Mouse (Mus musculus) MEL (cell line): Measurements from ENCODE around the gene Spice1. TPM values are rescaled to one million over a fixed set of nuclear protein-coding genes. Genes with fewer than 3 reads are reported as not detected.

ENCODE experiments used
- DNase-seq: peaks from one replicate; pipeline ENCODE4 v3.0.0; 2011; ENCODE audit warnings: low read depth, low spot score
- H3K27ac ChIP-seq: 2 replicates; pipeline ENCODE4 v1.5.1; 2012; ENCODE audit warnings: low read depth, mild to moderate bottlenecking, control low read depth, low read length, moderate library complexity; ENCODE audit not compliant: control insufficient read depth
- H3K27me3 ChIP-seq, 2 experiments: fragments of 150-350 bp in 1 of 2; sonication (generic) in 1 of 2; 2 replicates each; pipeline ENCODE4 v1.6.1; 2012; ENCODE audit warnings: low read length in 2 of 2, mild to moderate bottlenecking in 2 of 2, improper control_type of control experiment in 1 of 2, moderate library complexity in 1 of 2; ENCODE audit not compliant: insufficient read depth in 2 of 2, control insufficient read depth in 1 of 2
- H3K36me3 ChIP-seq, 2 experiments: 2 replicates each; pipeline ENCODE4 v1.6.1; 2012 to 2014; ENCODE audit warnings: low read length in 2 of 2, improper control_type of control experiment in 1 of 2, inconsistent platforms in 1 of 2, mild to moderate bottlenecking in 1 of 2; ENCODE audit not compliant: insufficient read depth in 2 of 2, control insufficient read depth in 1 of 2
- H3K4me1 ChIP-seq, 2 experiments: fragments of 150-350 bp in 1 of 2; sonication (generic) in 1 of 2; 2 replicates each; pipeline ENCODE4 v1.6.1; 2012; ENCODE audit warnings: low read length in 2 of 2, improper control_type of control experiment in 1 of 2, mild to moderate bottlenecking in 1 of 2; ENCODE audit not compliant: insufficient read depth in 2 of 2, control insufficient read depth in 1 of 2
- H3K4me3 ChIP-seq, 2 experiments: fragments of 150-350 bp in 1 of 2; sonication (generic) in 1 of 2; 2 replicates each; pipeline ENCODE4 v1.5.1; 2012; ENCODE audit warnings: low read depth in 2 of 2, low read length in 2 of 2, mild to moderate bottlenecking in 2 of 2, moderate library complexity in 2 of 2, control low read depth in 1 of 2, improper control_type of control experiment in 1 of 2; ENCODE audit not compliant: control insufficient read depth in 1 of 2, insufficient read depth in 1 of 2
- H3K79me2 ChIP-seq: 2 replicates; pipeline ENCODE4 v1.6.1; 2012; ENCODE audit warnings: mild to moderate bottlenecking, low read length, moderate library complexity; ENCODE audit not compliant: control insufficient read depth, poor library complexity, insufficient read depth
- H3K9ac ChIP-seq: 2 replicates; pipeline ENCODE4 v1.6.1; 2012; ENCODE audit warnings: low read depth, mild to moderate bottlenecking, control low read depth, low read length, moderate library complexity; ENCODE audit not compliant: control insufficient read depth, poor library complexity, severe bottlenecking
- H3K9me3 ChIP-seq: fragments of 150-350 bp; sonication (generic); replicated peaks from 2 replicates; pipeline ENCODE4 v1.6.1; 2012; ENCODE audit warnings: mild to moderate bottlenecking, low read length, improper control_type of control experiment, moderate library complexity; ENCODE audit not compliant: insufficient read depth
- CHD1 ChIP-seq: IDR thresholded peaks from 2 replicates; pipeline ENCODE4 v1.6.1; 2012; ENCODE audit warnings: low read depth, mild to moderate bottlenecking, inconsistent platforms, low read length, improper control_type of control experiment
- CHD2 ChIP-seq: IDR thresholded peaks from 2 replicates; pipeline ENCODE4 v1.6.1; 2011; ENCODE audit warnings: low read length, improper control_type of control experiment
- CTCF ChIP-seq, 3 experiments: IDR thresholded peaks in 2 of 3; conservative IDR thresholded peaks in 1 of 3; 2 replicates each; pipeline ENCODE4 v1.5.1; 2011 to 2012; ENCODE audit warnings: low read length in 3 of 3, low read depth in 2 of 3, mild to moderate bottlenecking in 2 of 3, improper control_type of control experiment in 1 of 3, inconsistent platforms in 1 of 3, mixed read lengths in 1 of 3, moderate library complexity in 1 of 3; ENCODE audit not compliant: control insufficient read depth in 1 of 3, insufficient read depth in 1 of 3, poor library complexity in 1 of 3, severe bottlenecking in 1 of 3
- E2F4 ChIP-seq: IDR thresholded peaks from 2 replicates; pipeline ENCODE4 v1.6.1; 2011; ENCODE audit warnings: low read depth, low read length, improper control_type of control experiment, borderline replicate concordance
- ELF1 ChIP-seq: IDR thresholded peaks from 2 replicates; pipeline ENCODE4 v1.6.1; 2014; ENCODE audit warnings: low read depth, mild to moderate bottlenecking, inconsistent platforms, low read length, improper control_type of control experiment, moderate library complexity
- EP300 ChIP-seq, 2 experiments: IDR thresholded peaks; 2 replicates each; pipeline ENCODE4 v1.6.1; 2011; ENCODE audit warnings: improper control_type of control experiment in 2 of 2, low read length in 2 of 2, low read depth in 1 of 2, mild to moderate bottlenecking in 1 of 2
- ETS1 ChIP-seq: IDR thresholded peaks from 2 replicates; pipeline ENCODE4 v1.6.1; 2012; ENCODE audit warnings: low read depth, mild to moderate bottlenecking, inconsistent platforms, low read length, improper control_type of control experiment, moderate library complexity
- GATA1 ChIP-seq: IDR thresholded peaks from 2 replicates; pipeline ENCODE4 v1.6.1; 2011; ENCODE audit warnings: low read depth, low read length, improper control_type of control experiment
- HCFC1 ChIP-seq: IDR thresholded peaks from 2 replicates; pipeline ENCODE4 v1.6.1; 2012; ENCODE audit warnings: low read depth, mild to moderate bottlenecking, inconsistent platforms, low read length, improper control_type of control experiment, moderate library complexity
- KAT2A ChIP-seq: conservative IDR thresholded peaks from 2 replicates; pipeline ENCODE4 v1.6.1; 2012; ENCODE audit warnings: low read depth, low read length, improper control_type of control experiment, inconsistent platforms
- MAFK ChIP-seq: IDR thresholded peaks from 2 replicates; pipeline ENCODE4 v1.6.1; 2011; ENCODE audit warnings: low read depth, mild to moderate bottlenecking, low read length, improper control_type of control experiment, borderline replicate concordance
- MAX ChIP-seq: IDR thresholded peaks from 2 replicates; pipeline ENCODE4 v1.6.1; 2011; ENCODE audit warnings: low read length, improper control_type of control experiment
- MEF2A ChIP-seq: IDR thresholded peaks from 2 replicates; pipeline ENCODE4 v1.6.1; 2014; ENCODE audit warnings: low read depth, mild to moderate bottlenecking, inconsistent platforms, low read length, improper control_type of control experiment; ENCODE audit not compliant: poor library complexity, insufficient replicate concordance, severe bottlenecking; ENCODE audit errors: extremely low read depth
- MXI1 ChIP-seq: IDR thresholded peaks from 2 replicates; pipeline ENCODE4 v1.6.1; 2011; ENCODE audit warnings: mild to moderate bottlenecking, low read depth, low read length, improper control_type of control experiment
- MYB ChIP-seq: IDR thresholded peaks from 2 replicates; pipeline ENCODE4 v1.6.1; 2011; ENCODE audit warnings: mild to moderate bottlenecking, low read depth, low read length, improper control_type of control experiment
- MYC ChIP-seq: IDR thresholded peaks from 2 replicates; pipeline ENCODE4 v1.6.1; 2011; ENCODE audit warnings: low read depth, mild to moderate bottlenecking, low read length, improper control_type of control experiment, moderate library complexity
- POLR2A ChIP-seq, 2 experiments: IDR thresholded peaks; 2 replicates each; pipeline ENCODE4 v1.6.1; 2011 to 2012; ENCODE audit warnings: low read length in 2 of 2, mild to moderate bottlenecking in 2 of 2, control low read depth in 1 of 2, improper control_type of control experiment in 1 of 2, low read depth in 1 of 2, moderate library complexity in 1 of 2; ENCODE audit not compliant: control insufficient read depth in 1 of 2, insufficient read depth in 1 of 2, poor library complexity in 1 of 2
- POLR2AphosphoS2 ChIP-seq: IDR thresholded peaks from 2 replicates; pipeline ENCODE4 v1.6.1; 2011; ENCODE audit warnings: low read length, improper control_type of control experiment
- RAD21 ChIP-seq: IDR thresholded peaks from 2 replicates; pipeline ENCODE4 v1.6.1; 2011; ENCODE audit warnings: mild to moderate bottlenecking, low read depth, low read length, improper control_type of control experiment
- SIN3A ChIP-seq: IDR thresholded peaks from 2 replicates; pipeline ENCODE4 v1.6.1; 2012; ENCODE audit warnings: low read length, improper control_type of control experiment, inconsistent platforms
- TAL1 ChIP-seq: IDR thresholded peaks from 2 replicates; pipeline ENCODE4 v1.6.1; 2012; ENCODE audit warnings: mild to moderate bottlenecking, inconsistent platforms, low read length, moderate library complexity, mixed read lengths
- TBP ChIP-seq: IDR thresholded peaks from 2 replicates; pipeline ENCODE4 v1.8.0; 2011; ENCODE audit warnings: low read depth, low read length, improper control_type of control experiment
- TCF12 ChIP-seq: IDR thresholded peaks from 2 replicates; pipeline ENCODE4 v1.6.1; 2014; ENCODE audit warnings: low read depth, mild to moderate bottlenecking, inconsistent platforms, low read length, improper control_type of control experiment, moderate library complexity
- UBTF ChIP-seq: IDR thresholded peaks from 2 replicates; pipeline ENCODE4 v1.6.1; 2012; ENCODE audit warnings: low read depth, mild to moderate bottlenecking, inconsistent platforms, low read length, improper control_type of control experiment, moderate library complexity, borderline replicate concordance; ENCODE audit not compliant: insufficient read depth
- USF1 ChIP-seq: IDR thresholded peaks from 2 replicates; pipeline ENCODE4 v1.6.1; 2014; ENCODE audit warnings: low read depth, mild to moderate bottlenecking, inconsistent platforms, low read length, improper control_type of control experiment, moderate library complexity
- USF2 ChIP-seq, 2 experiments: IDR thresholded peaks; 2 replicates each; pipeline ENCODE4 v1.6.1; 2011 to 2012; ENCODE audit warnings: improper control_type of control experiment in 2 of 2, low read length in 2 of 2, borderline replicate concordance in 1 of 2, inconsistent platforms in 1 of 2, low read depth in 1 of 2, mild to moderate bottlenecking in 1 of 2; ENCODE audit not compliant: insufficient read depth in 1 of 2
- ZKSCAN1 ChIP-seq: IDR thresholded peaks from 2 replicates; pipeline ENCODE4 v1.6.1; 2012; ENCODE audit warnings: low read depth, mild to moderate bottlenecking, inconsistent platforms, low read length, improper control_type of control experiment, moderate library complexity
- ZNF384 ChIP-seq: IDR thresholded peaks from 2 replicates; pipeline ENCODE4 v1.6.1; 2012; ENCODE audit warnings: low read depth, mild to moderate bottlenecking, inconsistent platforms, low read length, improper control_type of control experiment
- polyA plus RNA-seq, 2 experiments: library from polyadenylated mRNA; stranded (reverse) in 1 of 2; unstranded in 1 of 2; fragments of >175 nt in 1 of 2; fragments of >200 nt in 1 of 2; gene quantifications; 2 replicates each; pipeline versions ENCODE4 v1.2.1 to v1.2.4; 2012; ENCODE audit warnings: low replicate concordance in 2 of 2, low read depth in 1 of 2; ENCODE audit not compliant: insufficient read length in 2 of 2, insufficient read depth in 1 of 2, missing spikeins in 1 of 2
- total RNA-seq: library from RNA; depleted of rRNA; stranded (reverse); fragments of 300-350 nt; gene quantifications from 2 replicates; pipeline ENCODE4 v1.2.3, GENCODE M21; 2012

Spice1 gene
- total and polyA plus RNA-seq, 3 experiments = 14.8 to 24.1 TPM; not detected in 1

GRCm38 (mm10) chr16:44357571-44358268 lies 10.8 kb downstream of the Spice1 start:
- H3K36me3 ChIP-seq = peaks cover 0 to 15% of the 10 kb centered on the region in 2 experiments; a peak in 3 of 4 replicates
- H3K27me3 ChIP-seq = no peaks in the 10 kb centered on the region
- no peaks in the 10 kb centered on the region for H3K9me3 ChIP-seq
- TF ChIP-seq UBTF (no peak), EP300 (IDR thresholded peaks at IDR 0.05; ENCODE audit: low read depth in 1 of 2, low read length in 2 of 2) (0 out of 4 replicates have a peak, but pooled peaks of 1 of the 2 experiments have one; percentile 3)
- H3K79me2 ChIP-seq = no peaks in the 10 kb centered on the region
- H3K27ac ChIP-seq = no peak overlapping the region
- no peak overlapping the region for H3K4me3 ChIP-seq
- no peak overlapping the region for H3K9ac ChIP-seq
- peak; percentile 89 for DNase-seq
- peaks cover 6 to 10% of the 10 kb centered on the region in 2 experiments; a peak in 3 of 4 replicates for H3K4me1 ChIP-seq

GRCm38 (mm10) chr16:44361921-44362890 lies 15.3 kb downstream of the Spice1 start:
- peaks cover 15 to 16% of the 10 kb centered on the region in 2 experiments for H3K4me1 ChIP-seq
- no peaks in the 10 kb centered on the region for H3K9me3 ChIP-seq
- H3K27ac ChIP-seq = no peak overlapping the region
- H3K9ac ChIP-seq = no peak overlapping the region
- H3K36me3 ChIP-seq = peaks cover 4 to 17% of the 10 kb centered on the region in 2 experiments; a peak in 3 of 4 replicates
- no peaks in the 10 kb centered on the region for H3K79me2 ChIP-seq
- DNase-seq = peak; percentile 43
- H3K4me3 ChIP-seq = no peak overlapping the region
- no peaks in the 10 kb centered on the region for H3K27me3 ChIP-seq
- TF ChIP-seq TCF12 (no peak), EP300 (IDR thresholded peaks at IDR 0.05; ENCODE audit: low read depth in 1 of 2, low read length in 2 of 2) (no peak), USF1 (no peak), CHD1 (no peak), E2F4 (no peak), GATA1 (no peak), MAX (no peak), MEF2A (no peak), CTCF (IDR thresholded peaks at IDR 0.05 in 2 of 3, conservative IDR thresholded peaks at IDR 0.05 in 1 of 3; ENCODE audit: control insufficient read depth in 1 of 3, insufficient read depth in 1 of 3, low read depth in 2 of 3, low read length in 3 of 3, poor library complexity in 1 of 3, severe bottlenecking in 1 of 3) (peak; percentile 37 to 69 (median 59)), MYC (no peak), KAT2A (no peak), POLR2AphosphoS2 (no peak), ZNF384 (no peak), RAD21 (peak; percentile 70), TBP (no peak), ELF1 (no peak), MAFK (no peak), MYB (no peak), POLR2A (IDR thresholded peaks at IDR 0.05; ENCODE audit: control insufficient read depth in 1 of 2, insufficient read depth in 1 of 2, low read depth in 1 of 2, low read length in 2 of 2, poor library complexity in 1 of 2) (no peak), ETS1 (no peak), HCFC1 (no peak), SIN3A (no peak), CHD2 (no peak), MXI1 (no peak), USF2 (IDR thresholded peaks at IDR 0.05; ENCODE audit: borderline replicate concordance in 1 of 2, insufficient read depth in 1 of 2, low read depth in 1 of 2, low read length in 2 of 2) (no peak), UBTF (no peak), TAL1 (no peak), ZKSCAN1 (no peak)
